Mouse (Mus musculus) limb, embryonic 14.5 days (tissue): ENCODE measurements around the gene Tmem131l. TPM values are rescaled to one million over a fixed set of nuclear protein-coding genes. Genes with fewer than 3 reads are reported as not detected.

Experiments
- ATAC-seq: fragments of 200-750 bp; cut with Nextera tagmentation; 2 replicates; pipeline ENCODE4 v1.8.0; 2017; ENCODE audit warnings: low read depth, moderate number of reproducible peaks, moderate TSS enrichment; ENCODE audit not compliant: low FRiP score
- DNase-seq: peaks from one replicate; pipeline ENCODE4 v3.0.0-alpha.2; 2015; ENCODE audit warnings: low spot score
- H3K27ac ChIP-seq: fragments of 300-500 bp; sonication (generic); replicated peaks from 2 replicates; pipeline ENCODE4 v1.5.1; 2014; ENCODE audit warnings: low read depth, mild to moderate bottlenecking, low read length, moderate library complexity, mixed read lengths
- H3K27me3 ChIP-seq: fragments of 300-500 bp; sonication (generic); 2 replicates; pipeline ENCODE4 v1.6.1; 2014; ENCODE audit warnings: low read length, mixed read lengths; ENCODE audit not compliant: control insufficient read depth, insufficient read depth
- H3K36me3 ChIP-seq: fragments of 300-500 bp; sonication (generic); 2 replicates; pipeline ENCODE4 v1.6.1; 2014; ENCODE audit warnings: mild to moderate bottlenecking, low read length, moderate library complexity, mixed read lengths; ENCODE audit not compliant: control insufficient read depth, insufficient read depth
- H3K4me1 ChIP-seq: fragments of 300-500 bp; sonication (generic); 2 replicates; pipeline ENCODE4 v1.6.1; 2014; ENCODE audit warnings: antibody characterized with exemption, low read length, mixed read lengths; ENCODE audit not compliant: control insufficient read depth, insufficient read depth
- H3K4me2 ChIP-seq: fragments of 300-500 bp; sonication (generic); replicated peaks from 2 replicates; pipeline ENCODE4 v1.6.1; 2014; ENCODE audit warnings: low read depth, mild to moderate bottlenecking, low read length, moderate library complexity; ENCODE audit not compliant: severe bottlenecking
- H3K4me3 ChIP-seq: fragments of 300-500 bp; sonication (generic); replicated peaks from 2 replicates; pipeline ENCODE4 v1.5.1; 2014; ENCODE audit warnings: low read length
- H3K9ac ChIP-seq: fragments of 300-500 bp; sonication (generic); 2 replicates; pipeline ENCODE4 v1.6.1; 2014; ENCODE audit warnings: mild to moderate bottlenecking, low read depth, low read length, moderate library complexity; ENCODE audit not compliant: severe bottlenecking
- H3K9me3 ChIP-seq: fragments of 300-500 bp; sonication (generic); 2 replicates; pipeline ENCODE4 v1.6.1; 2016; ENCODE audit warnings: low read length; ENCODE audit not compliant: control insufficient read depth
- POLR2A ChIP-seq: fragments of 200-500 bp; IDR thresholded peaks from 2 replicates; pipeline ENCODE4 v1.8.0; 2012; ENCODE audit warnings: inconsistent platforms, mild to moderate bottlenecking, moderate library complexity, borderline replicate concordance; ENCODE audit not compliant: insufficient read depth, insufficient read length; ENCODE audit errors: extremely low read depth
- WGBS: fragments of 180-500 bp; shearing (Covaris S2); extraction: QIAGEN DNeasy Blood & Tissue Kit; methylation state at CpG from one replicate; pipeline ENCODE4 v1.1.7; 2014; 5-methylcytosine and 5-hydroxymethylcytosine counted together
- polyA plus RNA-seq, 2 experiments: library from polyadenylated mRNA; depleted of rRNA in 1 of 2; stranded (reverse) in 1 of 2; unstranded in 1 of 2; fragments of >200 nt; fragmentation: Nextera tagmentation in 1 of 2; extraction: Ambion mirVana in 1 of 2; gene quantifications; 2 replicates each; pipeline versions ENCODE4 v1.2.1 to v1.2.3; 2012 to 2014

The Tmem131l gene
- polyA plus RNA-seq, 2 experiments = 52.4 to 59.8 TPM

- Histone ChIP-seq H3K36me3 (peaks cover 87% of the 10 kb centered on the region), H3K9ac (no peak overlapping the region), H3K4me1 (no peaks in the 10 kb centered on the region), H3K4me3 (no peak overlapping the region), H3K4me2 (no peak overlapping the region), H3K27me3 (no peaks in the 10 kb centered on the region), H3K27ac (no peak overlapping the region), H3K9me3 (no peaks in the 10 kb centered on the region)
- no peak for DNase-seq
- 92% methylated on average over 6 of the region's 6 CpGs for WGBS
- no peak for ATAC-seq
- no peak for TF ChIP-seq POLR2A
These were observed 134.8 kb downstream of the Tmem131l start for GRCm38 (mm10) chr3:83905161-83905560.

GRCm38 (mm10) chr3:83904176-83904958 is 135.6 kb downstream of the Tmem131l start:
- DNase-seq = no peak
- Histone ChIP-seq H3K4me1 (no peaks in the 10 kb centered on the region), H3K4me2 (no peak overlapping the region), H3K36me3 (peaks cover 87% of the 10 kb centered on the region), H3K27me3 (no peaks in the 10 kb centered on the region), H3K27ac (no peak overlapping the region), H3K9ac (no peak overlapping the region), H3K4me3 (no peak overlapping the region), H3K9me3 (no peaks in the 10 kb centered on the region)
- TF ChIP-seq POLR2A = no peak
- no peak for ATAC-seq
- WGBS = 74% methylated on average over 14 of the region's 14 CpGs

GRCm38 (mm10) chr3:83902943-83903342 is 137.0 kb downstream of the Tmem131l start:
- H3K9ac ChIP-seq = no peak overlapping the region
- no peaks in the 10 kb centered on the region for H3K27me3 ChIP-seq
- H3K4me3 ChIP-seq = no peak overlapping the region
- H3K4me2 ChIP-seq = no peak overlapping the region
- H3K9me3 ChIP-seq = no peaks in the 10 kb centered on the region
- ATAC-seq (no peak), DNase-seq (no peak)
- WGBS = 90% methylated on average over 5 of the region's 5 CpGs
- no peak overlapping the region for H3K27ac ChIP-seq
- no peaks in the 10 kb centered on the region for H3K4me1 ChIP-seq
- peaks cover 88% of the 10 kb centered on the region for H3K36me3 ChIP-seq
- no peak for TF ChIP-seq POLR2A

- Histone ChIP-seq H3K4me1 (no peaks in the 10 kb centered on the region), H3K27ac (no peak overlapping the region), H3K9me3 (no peaks in the 10 kb centered on the region), H3K27me3 (no peaks in the 10 kb centered on the region), H3K4me2 (no peak overlapping the region), H3K9ac (no peak overlapping the region), H3K36me3 (peaks cover 92% of the 10 kb centered on the region), H3K4me3 (no peak overlapping the region)
- ATAC-seq = no peak
- no peak for DNase-seq
- TF ChIP-seq POLR2A = no peak
- WGBS = 88% methylated on average over 8 of the region's 8 CpGs
These were observed 137.5 kb downstream of the Tmem131l start for GRCm38 (mm10) chr3:83902459-83902858.

- ATAC-seq (peak; percentile 60; the same call in 1 of the 2 replicates), DNase-seq (no peak)
These were observed 139.1 kb downstream of the Tmem131l start for GRCm38 (mm10) chr3:83900756-83901373.

More at GRCm38 (mm10) chr3:83900756-83901373, 139.1 kb downstream of the Tmem131l start:
- 73% methylated on average over 12 of the region's 12 CpGs for WGBS
- Histone ChIP-seq H3K27ac (no peak overlapping the region), H3K4me1 (no peaks in the 10 kb centered on the region), H3K4me2 (no peak overlapping the region), H3K27me3 (no peaks in the 10 kb centered on the region), H3K4me3 (no peak overlapping the region), H3K9ac (no peak overlapping the region), H3K36me3 (peaks cover 89% of the 10 kb centered on the region), H3K9me3 (no peaks in the 10 kb centered on the region)
- no peak for TF ChIP-seq POLR2A
